Mouse (Mus musculus): ENCODE measurements around the gene Il4i1.

Il4i1 gene

GRCm38 (mm10) chr7:44815721-44816469, at the start of gene Il4i1, which contains the start of gene Nup62:
TSS of gene Il4i1 (plus strand) at chr7:44816387.
TSS of gene Nup62 (plus strand) at chr7:44816088.
- peak; percentile 91 for DNase-seq (ENCODE audit: low read depth, low spot score)

GRCm38 (mm10) chr7:44768129-44768528, 48.1 kb upstream of the Il4i1 start:
- DNase-seq (ENCODE audit: low read depth, low spot score), result no peak

- no peak for DNase-seq (ENCODE audit: low read depth, low spot score)
These were observed 46.1 kb upstream of the Il4i1 start for GRCm38 (mm10) chr7:44770046-44770578.

GRCm38 (mm10) chr7:44772591-44773204, 43.5 kb upstream of the Il4i1 start:
- DNase-seq (ENCODE audit: low read depth, low spot score), result no peak

GRCm38 (mm10) chr7:44776849-44777498, 39.2 kb upstream of the Il4i1 start:
- DNase-seq (ENCODE audit: low read depth, low spot score), result no peak

DNA sequence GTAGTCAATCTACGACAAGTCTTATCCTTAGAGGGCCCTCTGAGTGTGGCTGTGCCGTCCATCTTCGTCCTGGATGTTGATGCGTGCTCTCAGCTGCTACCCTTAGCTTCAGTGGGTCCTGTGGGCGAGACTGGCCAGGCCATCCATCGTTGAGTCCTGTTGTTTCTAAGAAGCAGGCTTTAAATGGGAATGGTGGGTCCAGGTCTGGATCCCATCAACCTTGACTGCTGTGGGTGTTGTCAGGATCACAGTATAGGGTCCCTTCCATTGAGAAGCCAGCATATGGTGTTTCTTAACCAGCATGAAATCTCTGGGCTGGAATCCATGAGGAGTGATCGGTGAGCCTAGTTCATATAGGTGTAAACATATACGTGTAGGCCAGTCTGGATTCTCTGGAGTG, 36.1 kb upstream of the Il4i1 start:
- DNase-seq (ENCODE audit: low read depth, low spot score), result no peak

DNA sequence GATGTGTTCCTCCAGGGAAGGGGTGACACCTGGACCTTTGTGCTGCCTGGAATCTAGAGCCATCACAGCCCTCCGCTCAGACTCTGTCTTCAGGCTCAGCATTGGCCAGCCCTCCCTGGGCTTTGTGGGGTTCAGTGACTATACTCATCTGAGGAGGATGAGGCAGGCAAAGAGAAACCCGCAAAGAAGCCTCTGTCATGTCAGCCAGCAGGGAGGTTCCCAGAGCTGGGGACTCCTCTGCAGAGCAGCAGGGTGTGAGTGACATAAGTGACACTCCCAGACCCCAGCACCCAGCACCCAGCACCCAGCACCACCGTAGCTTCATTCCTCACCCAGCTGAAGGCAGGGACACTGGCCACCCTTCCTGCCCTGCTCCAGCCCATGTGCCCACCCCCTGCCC, 26.7 kb upstream of the Il4i1 start:
- DNase-seq (ENCODE audit: low read depth, low spot score), result no peak

DNA sequence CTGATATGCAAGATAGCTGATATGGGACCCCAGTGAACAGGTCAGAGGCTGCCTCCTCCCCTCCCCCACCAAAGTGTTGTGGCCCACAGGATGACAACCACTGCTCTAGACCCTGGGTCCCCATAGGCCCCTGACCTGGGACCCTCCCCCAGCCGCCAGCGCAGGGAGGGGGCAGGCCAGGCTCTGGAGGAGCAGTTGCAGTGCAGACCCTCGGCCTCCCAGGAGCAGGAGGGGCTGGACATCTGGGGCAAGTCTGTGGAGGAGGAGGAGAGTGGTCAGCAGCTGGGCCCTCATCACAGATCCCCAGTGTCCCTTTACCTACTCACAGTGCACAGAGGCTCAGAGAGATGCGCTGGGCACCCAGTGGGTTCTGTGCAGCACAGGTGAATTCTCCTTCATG, 26.1 kb upstream of the Il4i1 start:
- no peak for DNase-seq (ENCODE audit: low read depth, low spot score)

- DNase-seq (ENCODE audit: low read depth, low spot score), result no peak
These were observed 23.4 kb upstream of the Il4i1 start for GRCm38 (mm10) chr7:44792781-44793180.

DNA sequence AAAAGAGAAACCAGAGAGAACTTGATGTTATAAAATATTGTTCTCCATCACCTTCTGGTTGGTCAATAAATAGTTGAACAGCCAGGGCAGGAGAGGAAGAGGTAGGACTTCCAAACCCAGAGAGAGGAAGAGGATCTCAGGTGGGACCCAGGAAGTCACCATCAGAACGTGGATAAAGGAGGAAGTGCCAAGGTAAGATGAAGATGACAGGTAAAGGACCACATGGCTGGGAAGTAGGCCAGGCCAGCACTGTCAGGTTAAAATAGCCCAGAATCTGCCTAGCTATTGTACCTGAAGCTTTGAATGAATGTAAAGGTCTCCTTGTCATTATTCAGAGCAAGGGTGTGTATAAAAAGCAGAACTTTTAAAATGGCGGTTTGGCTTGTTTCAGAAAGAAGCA, 7.3 kb upstream of the Il4i1 start:
- no peak for DNase-seq (ENCODE audit: low read depth, low spot score)

GRCm38 (mm10) chr7:44809466-44809865, 6.7 kb upstream of the Il4i1 start:
- DNase-seq (ENCODE audit: low read depth, low spot score), result no peak

DNA sequence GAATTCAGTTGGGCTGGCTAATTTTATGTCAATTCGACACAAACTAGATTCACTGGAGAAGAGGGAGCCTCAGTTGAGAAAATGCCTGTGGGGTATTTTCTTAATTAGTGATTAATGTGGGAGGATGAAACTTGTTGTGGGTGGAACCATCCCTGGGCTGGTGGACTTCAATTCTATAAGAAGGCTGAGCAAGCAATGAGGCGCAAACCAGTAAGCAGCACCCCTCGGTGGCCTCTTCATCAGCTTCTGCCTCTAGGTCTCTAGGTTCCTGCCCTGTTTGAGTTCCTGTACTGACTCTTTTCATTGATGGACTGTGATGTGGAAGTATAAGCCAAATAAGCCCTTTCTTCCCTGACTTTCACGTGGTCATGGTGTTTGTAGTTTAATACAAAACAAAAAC, 5.8 kb upstream of the Il4i1 start:
- no peak for DNase-seq (ENCODE audit: low read depth, low spot score)

GRCm38 (mm10) chr7:44810819-44811557, 5.2 kb upstream of the Il4i1 start:
- DNase-seq (ENCODE audit: low read depth, low spot score), result no peak

DNA sequence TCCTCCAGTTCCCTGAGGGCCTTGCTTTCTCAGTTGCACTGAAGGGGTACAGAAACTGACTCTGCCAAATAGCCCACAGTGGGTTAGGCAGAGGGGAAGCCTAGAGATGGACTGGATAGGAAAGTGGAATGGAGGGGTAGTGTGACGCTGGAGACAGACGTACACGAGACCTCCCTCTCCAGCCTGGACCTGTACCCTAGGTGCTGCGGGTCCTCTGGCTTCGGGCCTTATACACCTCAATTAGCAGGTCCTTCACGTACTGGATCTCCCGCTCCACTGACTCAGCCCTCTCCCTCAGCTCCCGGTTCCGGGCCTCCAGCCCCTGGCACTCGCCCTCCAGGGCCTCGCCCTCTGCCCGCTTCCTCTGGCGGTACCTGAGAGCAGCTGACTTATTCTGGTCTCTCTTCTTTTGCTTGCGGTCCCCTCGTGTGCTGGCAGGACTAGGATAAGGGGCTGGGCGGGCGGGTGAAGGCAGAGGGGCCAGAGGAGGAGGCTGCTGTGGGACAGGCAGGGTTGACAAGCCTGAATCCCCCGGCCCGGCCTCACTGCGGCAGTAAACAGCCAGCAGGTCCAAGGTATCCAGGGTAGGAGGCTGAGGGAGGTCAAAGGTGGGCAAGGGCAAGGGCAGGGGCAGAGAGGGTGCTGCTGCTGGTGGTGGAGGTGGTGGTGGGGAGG, 3.4 kb upstream of the Il4i1 start:
- DNase-seq (ENCODE audit: low read depth, low spot score), result no peak

DNA sequence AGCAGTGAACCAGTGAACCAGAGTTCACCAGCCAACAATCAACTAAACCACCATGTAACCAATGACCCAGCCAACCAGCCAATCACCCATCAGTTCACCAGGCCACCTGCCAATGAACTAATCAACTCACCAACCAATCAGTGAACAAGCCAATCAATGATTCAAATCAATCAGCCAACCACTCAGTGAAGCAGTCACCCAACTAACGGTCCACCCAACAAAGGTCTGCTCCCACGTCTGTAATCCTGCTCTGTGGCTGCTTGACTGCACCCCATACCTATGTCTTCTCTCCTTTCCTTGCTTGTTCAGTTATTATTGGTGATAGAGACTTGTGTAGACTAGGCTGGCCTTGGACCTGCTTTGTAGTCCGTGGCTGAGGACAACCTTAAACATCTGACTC, 2.2 kb upstream of the Il4i1 start:
- DNase-seq (ENCODE audit: low read depth, low spot score), result no peak

GRCm38 (mm10) chr7:44814423-44814822, 1.8 kb upstream of the Il4i1 start:
- no peak for DNase-seq (ENCODE audit: low read depth, low spot score)

GRCm38 (mm10) chr7:44814952-44815553, 1.1 kb upstream of the Il4i1 start:
- DNase-seq (ENCODE audit: low read depth, low spot score), result no peak

DNA sequence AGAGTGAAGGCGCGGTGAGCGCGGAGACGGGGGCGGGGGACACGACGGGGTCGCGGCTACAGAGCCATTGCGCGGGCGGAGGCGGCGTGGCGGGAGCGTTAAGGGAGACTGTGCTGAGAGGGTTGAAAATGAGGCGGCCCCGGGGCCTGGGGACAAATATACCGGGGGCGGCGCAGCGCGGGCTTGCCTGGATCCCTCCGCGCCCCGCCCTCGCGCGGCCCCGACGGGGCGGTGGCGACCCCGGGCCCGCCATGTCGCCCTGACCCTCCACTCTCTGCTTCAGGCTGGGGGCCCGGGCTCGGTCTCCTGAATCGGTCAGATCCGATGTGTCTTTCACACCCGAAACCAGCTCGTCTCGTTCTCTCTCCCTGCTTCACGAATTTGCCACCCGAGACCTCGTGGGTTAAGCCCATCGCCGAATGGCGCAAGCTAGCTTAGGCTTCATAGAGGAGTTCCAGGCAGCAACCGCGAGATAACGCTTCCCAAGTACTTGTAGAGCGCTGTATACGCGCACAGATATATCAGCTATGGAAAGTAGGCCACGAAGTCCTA, 359 bp downstream of the Il4i1 start, which contains the start of gene Atf5:
Gene Atf5, minus strand, starts transcription at position 189 of the 552 bp plus-strand sequence.
- DNase-seq (ENCODE audit: low read depth, low spot score), result no peak

- no peak for DNase-seq (ENCODE audit: low read depth, low spot score)
These were observed 1.3 kb downstream of the Il4i1 start for GRCm38 (mm10) chr7:44817441-44817840.

DNA sequence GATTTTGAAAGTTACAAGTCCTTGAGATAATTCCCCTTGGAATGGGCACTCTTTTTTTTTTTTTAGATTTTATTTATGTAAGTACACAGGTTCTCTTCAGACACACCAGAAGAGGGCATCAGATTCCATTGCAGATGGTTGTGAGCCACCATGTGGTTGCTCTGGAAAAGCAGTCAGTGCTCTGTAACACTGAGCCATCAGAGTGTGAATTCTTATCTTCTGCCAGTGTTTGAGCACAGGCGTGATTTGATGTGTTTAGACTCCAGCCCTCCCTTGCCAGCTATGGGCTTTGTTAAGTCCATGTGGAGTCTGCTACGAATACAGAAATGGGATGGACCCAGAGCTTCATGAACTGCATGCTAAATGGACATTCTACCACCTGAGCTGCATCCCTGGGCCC, 2.0 kb downstream of the Il4i1 start:
- no peak for DNase-seq (ENCODE audit: low read depth, low spot score)
